Mouse (Mus musculus): ENCODE measurements at regions not wholly inside any gene's neighbourhood (a gene's known extent, or its start where the extent isn't known, plus 50 kb on each side); places are given as distances from the start of the nearest gene placed in this dataset.

GRCm38 (mm10) chr1:60823006-60823665 lies 63.7 kb upstream of the Ctla4 start:
- 64% methylated on average over 8 of the region's 8 CpGs for WGBS
- intact Hi-C loops (cut with DNase I): loop anchor here (5.0 kb wide), 1 partner anchor 106 kb away; the partner anchor contains the start of gene Cd28
- TF ChIP-seq POLR2A (IDR thresholded peaks at IDR 0.05; ENCODE audit: insufficient read depth, low read depth, low read length) (no peak), EP300 (IDR thresholded peaks at IDR 0.05; ENCODE audit: insufficient read depth, low read depth, low read length) (no peak), CTCF (IDR thresholded peaks at IDR 0.05) (peak; percentile 70)
- H3K27ac ChIP-seq: peak overlapping the region; percentile 8; the same call in 1 of the 2 replicates
- no peaks in the 10 kb centered on the region for H3K27me3 ChIP-seq (ENCODE audit: control insufficient read depth, insufficient read depth, low read length)
- H3K79me2 ChIP-seq (replicated peaks; ENCODE audit: control insufficient read depth, insufficient read depth, low read length): no peaks in the 10 kb centered on the region
- peaks cover 7% of the 10 kb centered on the region for H3K4me1 ChIP-seq (ENCODE audit: control insufficient read depth, insufficient read depth, low read length)
- H3K9ac ChIP-seq (ENCODE audit: low read depth, low read length): no peak overlapping the region
- H3K36me3 ChIP-seq (ENCODE audit: control insufficient read depth, insufficient read depth, low read length): peaks cover 11% of the 10 kb centered on the region
- peak; percentile 54 to 55 for DNase-seq
- no peak overlapping the region for H3K4me3 ChIP-seq

DNA sequence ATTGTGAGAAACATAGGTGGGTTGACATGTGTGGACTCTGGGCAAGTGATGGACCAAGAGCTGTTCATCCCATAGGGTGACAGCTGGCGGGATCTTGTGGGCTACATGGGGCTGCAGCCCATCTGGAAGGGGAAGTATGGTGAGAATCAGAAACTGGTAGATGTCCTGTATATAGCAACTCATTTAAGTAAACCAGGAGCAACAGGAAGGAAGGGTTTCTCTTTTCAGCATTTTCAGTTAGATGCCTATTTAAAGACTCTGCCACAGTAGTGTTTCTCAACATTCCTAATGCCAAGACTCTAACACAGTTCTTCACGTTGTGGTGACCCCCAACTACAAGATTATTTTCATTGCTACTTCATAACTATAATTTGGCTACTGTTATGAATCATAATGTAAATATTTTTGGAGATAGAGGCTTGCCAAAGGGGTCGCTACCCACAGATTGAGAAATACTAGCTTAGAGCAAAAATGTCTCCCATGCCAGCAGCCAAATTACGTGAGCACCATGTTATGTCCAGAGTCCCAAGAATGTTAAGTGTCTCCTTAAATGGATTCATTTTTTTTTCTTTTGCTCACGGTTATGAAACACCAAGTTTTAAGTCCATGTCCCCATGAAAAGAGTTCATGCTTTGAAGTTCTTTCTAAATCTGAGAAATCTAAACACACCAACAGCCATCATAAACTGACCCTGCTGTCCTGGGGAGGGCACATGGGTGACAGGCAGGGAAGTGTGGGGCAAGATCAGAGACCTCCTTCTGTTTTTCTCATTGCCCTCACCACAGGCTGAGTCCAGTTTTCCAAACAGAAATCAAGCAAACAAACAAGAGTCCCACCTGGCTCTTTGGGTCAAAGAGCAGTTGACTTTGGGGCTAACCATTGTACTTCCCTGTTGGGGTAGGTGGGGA lies 62.3 kb upstream of the Ctla4 start:
- H3K4me1 ChIP-seq (ENCODE audit: control insufficient read depth, insufficient read depth, low read length): peaks cover 7% of the 10 kb centered on the region
- intact Hi-C loops (cut with DNase I): loop anchor here (5.0 kb wide), 1 partner anchor 107 kb away; the partner anchor contains the start of gene Cd28
- H3K27ac ChIP-seq: peak overlapping the region; percentile 44
- no peak for DNase-seq
- H3K79me2 ChIP-seq (replicated peaks; ENCODE audit: control insufficient read depth, insufficient read depth, low read length): no peaks in the 10 kb centered on the region
- H3K9ac ChIP-seq (ENCODE audit: low read depth, low read length): no peak overlapping the region
- H3K36me3 ChIP-seq (ENCODE audit: control insufficient read depth, insufficient read depth, low read length): peaks cover 12% of the 10 kb centered on the region
- H3K27me3 ChIP-seq (ENCODE audit: control insufficient read depth, insufficient read depth, low read length): no peaks in the 10 kb centered on the region
- TF ChIP-seq CTCF (IDR thresholded peaks at IDR 0.05) (no peak), POLR2A (IDR thresholded peaks at IDR 0.05; ENCODE audit: insufficient read depth, low read depth, low read length) (no peak), EP300 (IDR thresholded peaks at IDR 0.05; ENCODE audit: insufficient read depth, low read depth, low read length) (no peak)
- no peak overlapping the region for H3K4me3 ChIP-seq
- WGBS: 62% methylated on average over 5 of the region's 5 CpGs

GRCm38 (mm10) chr1:60825256-60826186 lies 61.3 kb upstream of the Ctla4 start:
- H3K9ac ChIP-seq (ENCODE audit: low read depth, low read length): no peak overlapping the region
- DNase-seq: peak in 1 of 2 experiments; percentile 56
- H3K4me3 ChIP-seq: no peak overlapping the region
- peaks cover 16% of the 10 kb centered on the region for H3K36me3 ChIP-seq (ENCODE audit: control insufficient read depth, insufficient read depth, low read length)
- H3K27me3 ChIP-seq (ENCODE audit: control insufficient read depth, insufficient read depth, low read length): no peaks in the 10 kb centered on the region
- peak overlapping the region; percentile 44 for H3K27ac ChIP-seq
- peaks cover 7% of the 10 kb centered on the region for H3K4me1 ChIP-seq (ENCODE audit: control insufficient read depth, insufficient read depth, low read length)
- no peaks in the 10 kb centered on the region for H3K79me2 ChIP-seq (replicated peaks; ENCODE audit: control insufficient read depth, insufficient read depth, low read length)
- WGBS: 36% methylated on average over 9 of the region's 9 CpGs
- TF ChIP-seq EP300 (IDR thresholded peaks at IDR 0.05; ENCODE audit: insufficient read depth, low read depth, low read length) (no peak), POLR2A (IDR thresholded peaks at IDR 0.05; ENCODE audit: insufficient read depth, low read depth, low read length) (no peak), CTCF (IDR thresholded peaks at IDR 0.05) (no peak)
- intact Hi-C loops (cut with DNase I): no loop called here

GRCm38 (mm10) chr1:60826981-60827380 lies 59.8 kb upstream of the Ctla4 start:
- no peak for DNase-seq
- intact Hi-C loops (cut with DNase I): no loop called here
- Histone ChIP-seq H3K36me3 (ENCODE audit: control insufficient read depth, insufficient read depth, low read length) (peaks cover 12% of the 10 kb centered on the region), H3K9ac (ENCODE audit: low read depth, low read length) (no peak overlapping the region), H3K27me3 (ENCODE audit: control insufficient read depth, insufficient read depth, low read length) (no peaks in the 10 kb centered on the region), H3K27ac (no peak overlapping the region), H3K79me2 (replicated peaks; ENCODE audit: control insufficient read depth, insufficient read depth, low read length) (no peaks in the 10 kb centered on the region), H3K4me3 (no peak overlapping the region), H3K4me1 (ENCODE audit: control insufficient read depth, insufficient read depth, low read length) (peaks cover 7% of the 10 kb centered on the region)
- TF ChIP-seq EP300 (IDR thresholded peaks at IDR 0.05; ENCODE audit: insufficient read depth, low read depth, low read length): no peak
- no peak for TF ChIP-seq CTCF (IDR thresholded peaks at IDR 0.05)
- no peak for TF ChIP-seq POLR2A (IDR thresholded peaks at IDR 0.05; ENCODE audit: insufficient read depth, low read depth, low read length)

GRCm38 (mm10) chr1:60828152-60828551 lies 58.6 kb upstream of the Ctla4 start:
- peaks cover 12% of the 10 kb centered on the region for H3K36me3 ChIP-seq (ENCODE audit: control insufficient read depth, insufficient read depth, low read length)
- DNase-seq: no peak
- no peak overlapping the region for H3K27ac ChIP-seq
- 94% methylated on average over 6 of the region's 6 CpGs for WGBS
- no peaks in the 10 kb centered on the region for H3K79me2 ChIP-seq (replicated peaks; ENCODE audit: control insufficient read depth, insufficient read depth, low read length)
- no peak overlapping the region for H3K4me3 ChIP-seq
- intact Hi-C loops (cut with DNase I): no loop called here
- peaks cover 10% of the 10 kb centered on the region for H3K4me1 ChIP-seq (ENCODE audit: control insufficient read depth, insufficient read depth, low read length)
- TF ChIP-seq POLR2A (IDR thresholded peaks at IDR 0.05; ENCODE audit: insufficient read depth, low read depth, low read length) (no peak), EP300 (IDR thresholded peaks at IDR 0.05; ENCODE audit: insufficient read depth, low read depth, low read length) (no peak), CTCF (IDR thresholded peaks at IDR 0.05) (no peak)
- H3K9ac ChIP-seq (ENCODE audit: low read depth, low read length): no peak overlapping the region
- H3K27me3 ChIP-seq (ENCODE audit: control insufficient read depth, insufficient read depth, low read length): no peaks in the 10 kb centered on the region

Measured in heart, adult 2 months (tissue).